Mouse (Mus musculus) natural killer cell, adult 2 months (primary cell): ENCODE data around the gene Baz1a.

ENCODE experiments used
- DNase-seq, 2 experiments: peaks; one replicate each; pipeline ENCODE4 v3.0.0; 2022; ENCODE audit warnings: low spot score in 2 of 2

Gene Baz1a

DNA sequence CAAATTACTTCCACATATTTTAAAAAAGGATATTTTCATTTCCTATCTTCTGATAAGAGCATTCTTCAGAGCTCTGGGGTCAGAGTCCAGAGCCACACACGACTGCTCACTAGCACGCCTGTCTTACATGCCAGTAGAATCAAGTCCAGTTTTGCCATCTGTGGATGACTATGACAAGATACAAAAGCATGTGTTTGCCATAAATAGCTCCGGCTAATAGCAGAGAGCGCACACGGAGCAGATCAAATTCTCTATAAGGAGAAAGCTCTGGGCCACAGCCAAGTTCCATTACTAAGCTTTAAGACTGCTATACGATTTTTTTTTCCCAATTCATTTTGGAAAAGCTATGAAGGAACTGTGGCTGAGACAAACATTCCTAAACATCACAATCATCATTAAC, 154.6 kb downstream of the Baz1a start:
- no peak for DNase-seq

DNA sequence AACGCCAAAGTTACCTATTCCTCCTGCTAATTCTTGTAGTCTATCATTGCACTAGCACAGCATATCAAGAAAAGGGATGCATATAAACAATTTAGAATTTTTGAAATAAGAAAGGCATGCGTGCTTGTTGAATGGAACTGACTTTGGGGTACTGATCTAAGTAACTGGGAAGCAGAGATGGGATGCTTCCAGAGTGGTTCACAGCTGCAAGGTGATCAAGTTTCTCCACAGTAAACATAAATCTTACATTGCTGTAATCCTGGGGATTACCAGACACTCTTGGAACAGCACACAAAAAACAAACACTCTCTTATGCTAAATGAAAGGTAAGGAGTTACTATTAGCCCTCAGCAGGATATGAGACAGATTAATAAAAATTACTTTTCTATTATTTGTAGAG, 163.6 kb downstream of the Baz1a start:
- no peak for DNase-seq

DNA sequence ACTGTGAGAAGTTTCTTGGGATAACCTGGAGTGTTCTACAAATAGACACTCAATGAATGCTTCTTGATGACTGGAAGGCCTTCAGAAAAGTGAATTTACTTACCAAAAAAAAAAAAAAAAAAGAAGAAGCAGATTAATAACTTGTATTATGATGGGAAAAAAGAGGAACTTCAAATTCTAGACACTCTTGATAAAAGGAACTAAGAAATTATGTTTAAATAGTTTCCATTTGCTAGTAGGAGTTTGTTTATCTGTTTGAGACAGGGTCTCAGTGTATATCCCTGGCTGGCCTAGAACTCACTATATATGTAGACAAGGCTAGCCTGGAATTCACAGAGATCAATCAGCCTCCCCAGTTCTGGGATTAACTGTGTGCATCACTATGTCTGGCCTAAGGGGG, 169.7 kb downstream of the Baz1a start:
- DNase-seq: no peak
